Mouse (Mus musculus): ENCODE data around the gene Ubl3.

Ubl3 gene

DNA sequence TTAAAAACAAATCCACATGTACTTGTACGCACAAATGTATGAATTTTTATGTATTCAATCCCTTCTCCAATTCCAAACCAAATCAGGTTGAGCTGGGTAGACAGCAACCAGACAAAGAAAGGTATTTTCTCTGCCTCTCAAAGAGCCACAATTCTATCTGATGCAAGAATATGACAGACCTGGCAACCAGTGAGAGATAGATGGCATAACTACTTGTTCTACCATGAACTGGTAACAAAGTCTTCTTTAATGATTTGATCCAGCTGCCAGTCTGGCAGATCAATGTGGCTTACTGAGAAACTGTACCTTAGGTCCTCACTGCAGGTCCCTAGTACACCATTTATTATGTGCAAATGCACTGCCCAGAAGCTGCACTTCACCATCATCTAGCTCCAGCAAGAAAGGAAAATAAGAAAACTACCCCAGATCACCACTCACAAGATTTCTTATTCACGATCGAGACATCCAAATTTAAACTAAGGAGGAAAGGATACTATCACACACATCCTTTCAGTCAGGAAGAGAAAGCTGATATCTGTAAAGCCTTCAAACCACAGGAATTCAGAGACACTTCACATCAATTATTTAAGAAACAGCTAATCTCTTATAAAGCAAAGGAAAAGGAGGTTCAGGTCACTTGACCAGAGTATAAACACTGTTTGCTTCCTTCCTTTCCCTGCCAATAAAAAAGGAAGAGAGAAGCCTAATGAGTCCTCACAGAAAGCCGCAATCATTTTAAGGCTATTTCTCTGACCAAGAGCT is 16.7 kb downstream of the Ubl3 start:
- in situ Hi-C loops (cut with MboI; ENCODE audit: unreplicated experiment in 2 of 2) = no loop called here

DNA sequence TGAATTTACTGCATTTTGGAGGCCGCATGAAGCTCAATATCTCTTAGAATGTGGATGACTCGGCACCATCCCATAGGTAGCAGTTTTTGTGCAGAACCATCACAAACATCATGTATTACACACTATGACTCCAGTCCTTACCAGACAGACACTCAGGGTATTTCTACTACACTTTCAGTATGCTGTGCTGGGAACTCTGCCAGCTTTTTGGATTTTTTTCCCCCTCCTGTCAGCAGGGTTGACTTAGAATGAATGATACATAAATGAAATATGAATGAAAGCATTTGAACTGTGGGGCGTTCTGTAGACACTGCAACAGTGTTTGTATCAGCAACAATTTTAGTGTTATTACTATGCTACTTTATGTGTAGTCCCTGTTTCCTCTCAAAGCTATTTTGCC is 17.9 kb downstream of the Ubl3 start:
- in situ Hi-C loops (cut with MboI; ENCODE audit: unreplicated experiment in 2 of 2) = no loop called here

DNA sequence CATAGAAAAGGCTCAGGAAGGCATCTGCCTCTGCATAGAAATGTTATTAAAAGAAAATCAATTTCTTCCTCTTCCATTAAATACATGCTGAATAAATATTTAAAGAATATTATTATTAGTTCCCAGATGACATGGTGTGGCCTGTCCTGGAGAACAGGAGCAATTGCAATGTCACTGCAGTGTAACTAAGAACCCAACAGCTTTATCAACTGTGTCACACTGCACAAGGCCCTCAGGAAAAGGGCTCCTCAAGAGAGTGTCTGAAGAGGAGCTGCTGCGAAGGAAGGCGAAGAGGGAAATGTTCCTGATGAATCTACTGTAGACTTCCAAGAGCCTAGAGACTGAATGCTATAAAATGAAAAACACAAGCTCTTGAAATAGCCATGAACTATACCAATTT is 18.7 kb downstream of the Ubl3 start:
- in situ Hi-C loops (cut with MboI; ENCODE audit: unreplicated experiment in 2 of 2) = no loop called here

DNA sequence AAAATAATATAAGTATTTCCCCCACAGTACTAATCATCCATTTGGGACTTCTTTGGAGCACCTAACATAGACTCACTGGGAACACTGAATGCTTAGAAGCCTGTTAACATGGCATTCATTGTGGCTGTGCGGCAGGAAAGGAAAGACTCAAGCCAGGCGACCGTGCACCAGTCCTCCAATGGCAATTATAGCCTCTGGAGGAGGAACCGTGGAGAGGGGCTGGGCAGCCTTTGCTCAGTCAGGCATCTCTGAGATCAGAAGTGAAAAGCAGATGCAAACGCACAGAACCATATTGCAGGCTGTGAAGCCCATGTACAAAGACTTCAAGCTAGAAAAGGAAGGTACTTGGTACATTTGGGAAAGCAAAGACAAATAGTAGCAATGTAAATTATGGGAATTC is 20.4 kb downstream of the Ubl3 start:
- in situ Hi-C loops (cut with MboI; ENCODE audit: unreplicated experiment in 2 of 2) = no loop called here

DNA sequence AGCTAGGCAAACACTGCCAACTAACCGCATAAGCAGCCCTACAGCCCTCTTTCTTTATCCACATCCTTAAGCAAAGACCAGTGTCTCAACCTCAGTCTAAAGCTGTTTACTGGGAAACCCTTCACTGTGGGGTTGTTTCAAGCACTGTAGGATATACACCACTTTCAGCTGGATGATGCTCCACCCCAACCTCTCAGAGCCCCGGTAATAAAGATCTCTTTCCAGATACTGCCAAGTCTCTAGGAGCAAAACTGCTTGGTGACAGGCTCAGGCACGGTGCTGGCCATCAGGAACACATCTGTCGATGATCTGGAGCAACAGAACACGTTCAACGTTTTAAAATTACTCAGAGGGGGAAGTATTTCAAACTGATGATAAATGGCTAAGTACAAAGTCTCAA is 25.0 kb downstream of the Ubl3 start:
- in situ Hi-C loops (cut with MboI; ENCODE audit: unreplicated experiment in 2 of 2) = no loop called here

GRCm38 (mm10) chr5:148526631-148527030 is 26.0 kb downstream of the Ubl3 start:
- in situ Hi-C loops (cut with MboI; ENCODE audit: unreplicated experiment in 2 of 2) = no loop called here

- in situ Hi-C loops (cut with MboI; ENCODE audit: unreplicated experiment in 2 of 2) = no loop called here
Measured at GRCm38 (mm10) chr5:148523202-148523971, 29.2 kb downstream of the Ubl3 start.

GRCm38 (mm10) chr5:148522378-148522777 is 30.2 kb downstream of the Ubl3 start:
- in situ Hi-C loops (cut with MboI; ENCODE audit: unreplicated experiment in 2 of 2) = no loop called here

GRCm38 (mm10) chr5:148517445-148517844 is 35.1 kb downstream of the Ubl3 start:
- in situ Hi-C loops (cut with MboI; ENCODE audit: unreplicated experiment in 2 of 2) = no loop called here

DNA sequence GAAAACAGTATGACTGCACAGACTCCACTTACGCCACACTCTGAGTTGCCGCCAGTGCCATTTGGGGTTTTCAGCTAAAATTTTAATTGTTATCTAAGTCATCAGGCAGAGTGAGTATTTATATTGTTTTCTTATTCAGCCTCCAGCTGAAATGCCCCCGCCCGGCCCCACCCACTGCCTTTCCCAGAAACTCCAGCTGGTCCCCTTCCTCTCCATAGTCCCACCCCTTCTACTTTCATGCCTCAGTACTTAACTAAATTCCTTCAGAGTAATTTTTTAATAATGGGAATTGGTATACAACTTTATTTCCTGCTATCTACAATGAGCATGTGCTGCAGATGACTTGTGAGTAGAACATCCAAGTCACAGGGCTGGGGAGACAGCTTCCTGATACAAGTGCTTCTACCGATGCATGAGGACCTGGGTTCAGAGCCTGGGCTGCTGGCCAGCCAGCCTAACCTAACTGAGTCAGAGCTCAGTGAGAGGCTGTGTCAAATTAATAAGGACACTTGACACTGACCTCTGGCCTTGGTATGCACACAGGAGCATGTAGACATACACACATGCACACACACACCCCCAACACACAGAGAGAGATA is 40.4 kb downstream of the Ubl3 start:
- in situ Hi-C loops (cut with MboI; ENCODE audit: unreplicated experiment in 2 of 2) = no loop called here

- in situ Hi-C loops (cut with MboI; ENCODE audit: unreplicated experiment in 2 of 2) = no loop called here
Measured at GRCm38 (mm10) chr5:148510265-148510664, 42.3 kb downstream of the Ubl3 start.

DNA sequence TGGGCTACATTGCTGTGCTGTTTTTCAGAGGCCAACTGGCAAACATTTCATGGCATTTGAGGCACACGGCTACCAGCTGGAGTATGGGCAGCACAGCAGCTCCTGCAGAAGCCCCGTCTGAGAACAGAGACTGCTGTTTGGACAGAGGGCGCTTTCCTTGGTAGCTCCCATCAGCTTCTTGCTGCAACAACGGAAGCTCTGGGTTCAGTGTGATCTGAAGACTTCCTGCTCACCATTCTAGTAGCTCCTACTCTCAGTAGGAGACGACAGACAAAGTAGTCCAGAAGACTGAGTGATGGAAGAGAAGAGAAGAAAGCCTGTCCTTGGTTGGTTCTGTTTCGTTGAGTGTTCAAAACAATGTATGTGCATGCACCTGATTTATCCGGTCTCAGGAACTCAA is 42.9 kb downstream of the Ubl3 start:
- in situ Hi-C loops (cut with MboI; ENCODE audit: unreplicated experiment in 2 of 2) = no loop called here

DNA sequence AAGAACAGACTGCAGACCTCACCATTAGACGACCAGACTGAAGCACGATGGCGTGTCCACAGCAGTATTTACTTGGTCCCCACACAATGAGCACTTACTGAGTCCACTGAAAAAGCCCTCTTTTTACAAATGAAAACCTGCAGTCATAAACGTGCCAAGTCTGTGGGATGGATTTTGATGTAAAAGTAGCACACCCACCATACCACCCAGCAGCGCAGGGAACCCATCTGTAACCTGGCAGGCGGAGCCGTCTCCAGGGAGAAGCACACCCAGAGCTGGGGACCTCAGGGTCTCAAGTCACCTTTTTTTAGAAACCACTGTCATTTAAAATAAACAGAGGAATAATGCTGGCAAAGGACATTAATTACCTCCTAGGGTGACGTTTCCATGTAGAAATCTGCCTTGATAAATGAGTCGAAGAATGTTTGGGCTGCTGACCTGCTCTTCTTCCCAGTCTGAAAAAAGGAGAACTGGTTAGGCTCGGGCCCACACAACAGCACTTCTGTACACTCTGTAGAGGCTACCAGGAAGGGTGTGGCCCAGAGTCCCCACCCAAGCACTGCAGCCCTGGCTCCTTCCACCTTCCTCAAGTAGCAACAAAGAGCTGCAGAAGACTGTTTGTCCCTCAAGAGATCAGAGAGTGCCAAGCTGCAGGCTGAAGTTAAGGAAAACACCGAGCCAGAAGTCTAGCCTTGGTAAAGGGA is 43.5 kb downstream of the Ubl3 start:
- in situ Hi-C loops (cut with MboI; ENCODE audit: unreplicated experiment in 2 of 2) = no loop called here

DNA sequence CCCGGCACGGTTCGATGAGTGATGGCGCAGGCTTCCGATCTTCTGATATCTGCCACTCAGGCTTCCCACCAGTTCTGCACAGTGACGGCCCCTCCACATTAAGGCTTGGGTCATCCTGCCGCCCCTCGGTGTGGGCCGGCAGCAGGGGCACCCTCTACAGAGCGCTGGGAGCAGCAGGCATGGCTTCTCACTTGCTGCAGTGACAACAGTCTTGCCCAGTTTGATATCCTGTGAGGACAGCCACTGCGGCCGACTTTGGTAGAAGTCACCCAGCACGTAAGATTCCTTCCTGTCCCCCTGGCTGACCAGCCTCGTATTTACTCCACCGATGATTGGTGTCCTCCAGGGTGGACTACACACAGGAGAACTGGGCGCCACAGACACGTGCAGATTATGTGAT is 47.2 kb downstream of the Ubl3 start:
- in situ Hi-C loops (cut with MboI; ENCODE audit: unreplicated experiment in 2 of 2) = no loop called here

- in situ Hi-C loops (cut with MboI; ENCODE audit: unreplicated experiment in 2 of 2) = no loop called here
Measured at GRCm38 (mm10) chr5:148502237-148502636, 50.4 kb downstream of the Ubl3 start.

DNA sequence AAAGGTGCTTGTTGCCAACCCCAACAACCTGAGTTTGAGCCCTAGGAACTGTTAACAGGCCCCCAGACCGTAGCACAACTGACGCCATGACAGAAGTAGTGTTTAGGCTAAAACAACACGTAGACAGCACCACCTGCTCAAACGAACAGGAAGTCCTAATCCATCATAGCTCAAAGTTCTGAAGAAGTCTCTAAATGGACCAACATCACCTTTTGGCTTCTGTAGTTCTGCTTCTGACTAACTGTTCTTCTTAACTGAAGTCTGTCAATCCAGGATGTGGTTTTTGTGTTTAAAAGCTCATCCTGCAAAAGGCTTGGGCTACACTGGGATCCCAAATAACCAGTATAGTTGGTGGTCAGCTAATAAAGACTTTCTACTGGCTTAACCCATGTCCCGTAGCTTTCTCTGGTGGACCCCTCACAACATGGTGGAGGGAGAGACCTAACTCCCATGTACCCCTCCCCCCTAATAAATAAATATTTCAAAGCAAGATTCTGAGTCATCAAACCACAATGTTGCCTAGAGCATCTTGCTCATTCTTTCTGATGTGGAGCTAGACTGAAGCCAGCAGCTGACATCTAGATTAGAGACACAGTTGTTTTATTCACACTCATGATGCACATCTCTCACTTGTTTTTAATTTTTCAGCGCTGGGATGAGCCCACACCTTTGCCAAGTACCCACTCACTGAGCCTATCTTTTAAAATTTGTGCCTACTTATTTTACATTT is 51.2 kb downstream of the Ubl3 start:
- in situ Hi-C loops (cut with MboI; ENCODE audit: unreplicated experiment in 2 of 2) = no loop called here

GRCm38 (mm10) chr5:148500516-148500915 is 52.1 kb downstream of the Ubl3 start:
- in situ Hi-C loops (cut with MboI; ENCODE audit: unreplicated experiment in 2 of 2) = no loop called here

GRCm38 (mm10) chr5:148499616-148500015 is 53.0 kb downstream of the Ubl3 start:
- in situ Hi-C loops (cut with MboI; ENCODE audit: unreplicated experiment in 2 of 2) = no loop called here

DNA sequence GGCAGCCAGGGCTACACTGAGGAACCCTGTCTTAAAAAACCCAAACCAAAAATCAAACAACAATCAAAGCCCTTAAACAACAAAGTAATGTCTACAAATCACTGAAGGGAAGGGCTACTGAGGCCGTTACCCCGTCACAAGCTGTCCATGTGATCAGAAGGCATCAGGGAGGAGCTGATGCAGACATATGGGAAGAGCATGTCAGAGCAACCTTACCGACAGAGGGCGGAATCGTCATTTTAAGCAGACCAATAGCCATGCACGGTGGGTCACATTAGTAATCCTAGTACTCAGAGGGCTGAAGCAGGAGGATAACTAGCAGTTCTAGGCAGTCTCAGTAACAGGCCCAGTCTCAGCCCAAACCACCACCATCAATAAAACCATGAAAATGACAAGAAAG is 56.6 kb downstream of the Ubl3 start:
- in situ Hi-C loops (cut with MboI; ENCODE audit: unreplicated experiment in 2 of 2) = no loop called here

- in situ Hi-C loops (cut with MboI; ENCODE audit: unreplicated experiment in 2 of 2) = no loop called here
Measured at GRCm38 (mm10) chr5:148495173-148495572, 57.4 kb downstream of the Ubl3 start.

GRCm38 (mm10) chr5:148494249-148494648 is 58.3 kb downstream of the Ubl3 start:
- in situ Hi-C loops (cut with MboI; ENCODE audit: unreplicated experiment in 2 of 2) = no loop called here

Measured in v-Abl transformed pro-B cells (cell line).